Mouse (Mus musculus) midbrain, embryonic 16.5 days (tissue): ENCODE measurements around the gene Gng12. TPM values are rescaled to one million over a fixed set of nuclear protein-coding genes. Genes with fewer than 3 reads are reported as not detected.

Experiments used
- ATAC-seq: fragments of 200-750 bp; cut with Nextera tagmentation; 2 replicates; pipeline ENCODE4 v1.8.0; 2017; ENCODE audit warnings: moderate TSS enrichment
- H3K27ac ChIP-seq: fragments of 300-500 bp; sonication (generic); 2 replicates; pipeline ENCODE4 v1.5.1; 2014; ENCODE audit warnings: mild to moderate bottlenecking, low read length, mixed read lengths
- H3K27me3 ChIP-seq: fragments of 300-500 bp; sonication (generic); 2 replicates; pipeline ENCODE4 v1.6.1; 2014; ENCODE audit warnings: low read depth, low read length, mixed read lengths; ENCODE audit not compliant: control insufficient read depth, insufficient read depth
- H3K36me3 ChIP-seq: fragments of 300-500 bp; sonication (generic); 2 replicates; pipeline ENCODE4 v1.6.1; 2014; ENCODE audit warnings: mild to moderate bottlenecking, low read length, moderate library complexity, mixed read lengths; ENCODE audit not compliant: control insufficient read depth, insufficient read depth
- H3K4me1 ChIP-seq: fragments of 300-500 bp; sonication (generic); 2 replicates; pipeline ENCODE4 v1.6.1; 2014; ENCODE audit warnings: mild to moderate bottlenecking, low read length, mixed read lengths; ENCODE audit not compliant: control insufficient read depth, insufficient read depth
- H3K4me2 ChIP-seq: fragments of 300-500 bp; sonication (generic); 2 replicates; pipeline ENCODE4 v1.6.1; 2014; ENCODE audit warnings: mild to moderate bottlenecking, low read length, mixed read lengths
- H3K4me3 ChIP-seq: fragments of 300-500 bp; sonication (generic); 2 replicates; pipeline ENCODE4 v1.5.1; 2014; ENCODE audit warnings: low read depth, mild to moderate bottlenecking, low read length, moderate library complexity, mixed read lengths
- H3K9ac ChIP-seq: fragments of 300-500 bp; sonication (generic); 2 replicates; pipeline ENCODE4 v1.6.1; 2014; ENCODE audit warnings: low read depth, low read length, mixed read lengths
- H3K9me3 ChIP-seq: fragments of 300-500 bp; sonication (generic); replicated peaks from 2 replicates; pipeline ENCODE4 v1.6.1; 2014; ENCODE audit warnings: mild to moderate bottlenecking, low read length, mixed read lengths; ENCODE audit not compliant: control insufficient read depth, poor library complexity, severe bottlenecking
- WGBS: fragments of 180-500 bp; shearing (Covaris S2); extraction: QIAGEN DNeasy Blood & Tissue Kit; methylation state at CpG from one replicate; pipeline ENCODE4 v1.1.7; 2014; 5-methylcytosine and 5-hydroxymethylcytosine counted together
- polyA plus RNA-seq: library from polyadenylated mRNA; unstranded; fragments of >200 nt; fragmentation: Nextera tagmentation; extraction: Ambion mirVana; gene quantifications from 2 replicates; pipeline ENCODE4 v1.2.1, GENCODE M21; 2015

Gene Gng12
- polyA plus RNA-seq, 1 experiment from 2014 or later: 43.1 TPM

- Histone ChIP-seq H3K27me3 (no peaks in the 10 kb centered on the region), H3K4me3 (no peak overlapping the region), H3K9me3 (no peaks in the 10 kb centered on the region), H3K36me3 (no peaks in the 10 kb centered on the region), H3K4me1 (no peaks in the 10 kb centered on the region), H3K4me2 (no peak overlapping the region), H3K27ac (no peak overlapping the region), H3K9ac (no peak overlapping the region)
- ATAC-seq: no peak
- WGBS: 63% methylated on average over 11 of the region's 11 CpGs
These were observed 14.6 kb downstream of the Gng12 start for GRCm38 (mm10) chr6:66910493-66911435.

GRCm38 (mm10) chr6:66913355-66913754 is 17.2 kb downstream of the Gng12 start:
- Histone ChIP-seq H3K27ac (no peak overlapping the region), H3K4me3 (no peak overlapping the region), H3K9ac (no peak overlapping the region), H3K9me3 (no peaks in the 10 kb centered on the region), H3K4me1 (no peaks in the 10 kb centered on the region), H3K36me3 (no peaks in the 10 kb centered on the region), H3K27me3 (no peaks in the 10 kb centered on the region), H3K4me2 (no peak overlapping the region)
- no peak for ATAC-seq
- WGBS: 88% methylated on average over 1 of the region's 1 CpGs

GRCm38 (mm10) chr6:66915592-66915991 is 19.4 kb downstream of the Gng12 start:
- H3K4me3 ChIP-seq: no peak overlapping the region
- 100% methylated on average over 2 of the region's 2 CpGs for WGBS

GRCm38 (mm10) chr6:66917032-66917431 is 20.8 kb downstream of the Gng12 start:
- ATAC-seq: no peak
- H3K4me3 ChIP-seq: no peak overlapping the region
- no peak overlapping the region for H3K9ac ChIP-seq
- 94% methylated on average over 7 of the region's 7 CpGs for WGBS
- H3K4me1 ChIP-seq: no peaks in the 10 kb centered on the region
- H3K36me3 ChIP-seq: no peaks in the 10 kb centered on the region
- H3K27ac ChIP-seq: no peak overlapping the region
- H3K27me3 ChIP-seq: no peaks in the 10 kb centered on the region
- no peaks in the 10 kb centered on the region for H3K9me3 ChIP-seq
- no peak overlapping the region for H3K4me2 ChIP-seq

More at GRCm38 (mm10) chr6:66915592-66915991, 19.4 kb downstream of the Gng12 start:
- H3K4me1 ChIP-seq: no peaks in the 10 kb centered on the region
- no peaks in the 10 kb centered on the region for H3K36me3 ChIP-seq
- no peak overlapping the region for H3K9ac ChIP-seq
- no peak overlapping the region for H3K27ac ChIP-seq
- no peaks in the 10 kb centered on the region for H3K9me3 ChIP-seq
- ATAC-seq: no peak
- no peak overlapping the region for H3K4me2 ChIP-seq
- H3K27me3 ChIP-seq: no peaks in the 10 kb centered on the region

- H3K27me3 ChIP-seq: no peaks in the 10 kb centered on the region
- H3K4me2 ChIP-seq: no peak overlapping the region
- WGBS: 90% methylated on average over 4 of the region's 4 CpGs
- no peaks in the 10 kb centered on the region for H3K4me1 ChIP-seq
- ATAC-seq: no peak
- no peaks in the 10 kb centered on the region for H3K36me3 ChIP-seq
- no peaks in the 10 kb centered on the region for H3K9me3 ChIP-seq
- no peak overlapping the region for H3K9ac ChIP-seq
- H3K4me3 ChIP-seq: no peak overlapping the region
- no peak overlapping the region for H3K27ac ChIP-seq
These were observed 24.6 kb downstream of the Gng12 start for GRCm38 (mm10) chr6:66920786-66921185.

GRCm38 (mm10) chr6:66921755-66922154 is 25.6 kb downstream of the Gng12 start:
- WGBS: 94% methylated on average over 4 of the region's 4 CpGs
- no peak for ATAC-seq
- Histone ChIP-seq H3K9me3 (no peaks in the 10 kb centered on the region), H3K4me1 (no peaks in the 10 kb centered on the region), H3K4me2 (no peak overlapping the region), H3K9ac (no peak overlapping the region), H3K27ac (no peak overlapping the region), H3K36me3 (no peaks in the 10 kb centered on the region), H3K4me3 (no peak overlapping the region), H3K27me3 (no peaks in the 10 kb centered on the region)

GRCm38 (mm10) chr6:66922501-66922900 is 26.3 kb downstream of the Gng12 start:
- Histone ChIP-seq H3K27me3 (no peaks in the 10 kb centered on the region), H3K4me3 (no peak overlapping the region), H3K9me3 (no peaks in the 10 kb centered on the region), H3K4me1 (no peaks in the 10 kb centered on the region), H3K9ac (no peak overlapping the region), H3K27ac (no peak overlapping the region), H3K36me3 (no peaks in the 10 kb centered on the region), H3K4me2 (no peak overlapping the region)
- 92% methylated on average over 7 of the region's 7 CpGs for WGBS
- no peak for ATAC-seq

GRCm38 (mm10) chr6:66923851-66924250 is 27.7 kb downstream of the Gng12 start:
- H3K36me3 ChIP-seq: no peaks in the 10 kb centered on the region
- H3K4me3 ChIP-seq: no peak overlapping the region
- no peaks in the 10 kb centered on the region for H3K4me1 ChIP-seq
- H3K27me3 ChIP-seq: no peaks in the 10 kb centered on the region
- no peak overlapping the region for H3K27ac ChIP-seq
- no peak for ATAC-seq
- H3K9me3 ChIP-seq: no peaks in the 10 kb centered on the region
- 92% methylated on average over 4 of the region's 4 CpGs for WGBS
- H3K4me2 ChIP-seq: no peak overlapping the region
- H3K9ac ChIP-seq: no peak overlapping the region

GRCm38 (mm10) chr6:66924315-66924965 is 28.2 kb downstream of the Gng12 start:
- H3K9ac ChIP-seq: no peak overlapping the region
- no peak overlapping the region for H3K4me3 ChIP-seq
- no peak overlapping the region for H3K27ac ChIP-seq
- no peaks in the 10 kb centered on the region for H3K36me3 ChIP-seq
- ATAC-seq: no peak
- H3K9me3 ChIP-seq: no peaks in the 10 kb centered on the region
- H3K4me2 ChIP-seq: no peak overlapping the region
- H3K4me1 ChIP-seq: no peaks in the 10 kb centered on the region
- no peaks in the 10 kb centered on the region for H3K27me3 ChIP-seq
- 80% methylated on average over 7 of the region's 7 CpGs for WGBS
